Mouse (Mus musculus): ENCODE results near the gene Plp2. TPM values are rescaled to one million over a fixed set of nuclear protein-coding genes. Genes with fewer than 3 reads are reported as not detected.

The Plp2 gene
- total RNA-seq, 1 experiment from 2014 or later = 38.4 TPM

Other genes with a start within 250 kb of the Plp2 start
- 0.68 TPM in 1 of 3 replicates, not detected in the others for gene Foxp3, start 97.7 kb downstream of the Plp2 start, total RNA-seq (2017)
- 0.85 to 3.4 TPM in 2 of 3 replicates, not detected in the other for gene Ppp1r3f, start 97.1 kb downstream of the Plp2 start, total RNA-seq (2017)
- 10.1 to 16.2 TPM (median 15.0 TPM) in 3 replicates for gene Ccdc22, start 65.9 kb downstream of the Plp2 start, total RNA-seq (2017)
- 0.10 TPM in 1 of 3 replicates, not detected in the others for gene Cacna1f, start 64.3 kb downstream of the Plp2 start, total RNA-seq (2017)
- 1.7 to 5.0 TPM in 2 of 3 replicates, not detected in the other for gene Syp, start 32.9 kb downstream of the Plp2 start, total RNA-seq (2017)
- gene Prickle3, start 14.1 kb downstream of the Plp2 start, total RNA-seq (2017) = 8.0 to 14.9 TPM (median 10.3 TPM) in 3 replicates
- gene Magix, start 9.9 kb upstream of the Plp2 start, total RNA-seq (2017) = not detected in 3 replicates
- 46.2 to 57.8 TPM (median 57.1 TPM) in 3 replicates for gene Gpkow, start 25.7 kb upstream of the Plp2 start, total RNA-seq (2017)
- 27.2 to 41.6 TPM (median 36.4 TPM) in 3 replicates for gene Wdr45, start 42.9 kb upstream of the Plp2 start, total RNA-seq (2017)
- gene Gm45208, start 50.9 kb upstream of the Plp2 start, total RNA-seq (2017) = 0.75 TPM in 1 of 3 replicates, not detected in the others
- 6.3 to 9.0 TPM (median 6.8 TPM) in 3 replicates for gene Praf2, start 57.0 kb upstream of the Plp2 start, total RNA-seq (2017)
- gene Ccdc120, start 79.5 kb upstream of the Plp2 start, total RNA-seq (2017) = not detected in 3 replicates
- 14.5 to 27.8 TPM (median 20.8 TPM) in 3 replicates for gene Tfe3, start 91.2 kb upstream of the Plp2 start, total RNA-seq (2017)
- 67.2 to 156 TPM (median 123 TPM) in 3 replicates for gene Gripap1, start 118.4 kb upstream of the Plp2 start, total RNA-seq (2017)
- 1.3 TPM in 1 of 3 replicates, not detected in the others for gene Kcnd1, start 150.9 kb upstream of the Plp2 start, total RNA-seq (2017)
- 79.5 to 120 TPM (median 107 TPM) in 3 replicates for gene Otud5, start 170.0 kb upstream of the Plp2 start, total RNA-seq (2017)
- 3.0 to 9.9 TPM (median 3.6 TPM) in 3 replicates for gene Pim2, start 206.9 kb upstream of the Plp2 start, total RNA-seq (2017)
- gene Slc35a2, start 212.6 kb upstream of the Plp2 start, total RNA-seq (2017) = 7.9 to 18.1 TPM (median 15.9 TPM) in 3 replicates
- gene Pqbp1, start 227.9 kb upstream of the Plp2 start, total RNA-seq (2017) = 119 to 165 TPM (median 164 TPM) in 3 replicates
- 12.0 to 33.0 TPM (median 21.2 TPM) in 3 replicates for gene Timm17b, start 228.0 kb upstream of the Plp2 start, total RNA-seq (2017)
- gene Gm10491, start 236.4 kb upstream of the Plp2 start, total RNA-seq (2017) = not detected in 3 replicates
- not detected in 3 replicates for gene Gm10490, start 238.2 kb upstream of the Plp2 start, total RNA-seq (2017)
- not detected in 3 replicates for gene Pcsk1n, start 248.4 kb upstream of the Plp2 start, total RNA-seq (2017)

All from monocyte, adult 5-6 weeks (primary cell).